Mouse (Mus musculus): ENCODE measurements around the gene Col23a1. TPM values are rescaled to one million over a fixed set of nuclear protein-coding genes. Genes with fewer than 3 reads are reported as not detected.

The Col23a1 gene
- polyA plus RNA-seq, 1 experiment from 2014 or later, result 8.0 TPM

- DNase-seq (ENCODE audit: low spot score), result no peak
- H3K27ac ChIP-seq (replicated peaks), result no peak overlapping the region
- no peak overlapping the region for H3K4me3 ChIP-seq
- peaks cover 11% of the 10 kb centered on the region for H3K27me3 ChIP-seq (ENCODE audit: low read depth, poor library complexity, severe bottlenecking)
- 91% methylated on average over 3 of the region's 3 CpGs for WGBS
- no peaks in the 10 kb centered on the region for H3K36me3 ChIP-seq
- peaks cover 6% of the 10 kb centered on the region for H3K4me1 ChIP-seq
- peaks cover 8% of the 10 kb centered on the region; the same call in 1 of the 2 replicates for H3K9me3 ChIP-seq (replicated peaks)
These were observed 6.0 kb downstream of the Col23a1 start for GRCm38 (mm10) chr11:51295742-51296141.

DNA sequence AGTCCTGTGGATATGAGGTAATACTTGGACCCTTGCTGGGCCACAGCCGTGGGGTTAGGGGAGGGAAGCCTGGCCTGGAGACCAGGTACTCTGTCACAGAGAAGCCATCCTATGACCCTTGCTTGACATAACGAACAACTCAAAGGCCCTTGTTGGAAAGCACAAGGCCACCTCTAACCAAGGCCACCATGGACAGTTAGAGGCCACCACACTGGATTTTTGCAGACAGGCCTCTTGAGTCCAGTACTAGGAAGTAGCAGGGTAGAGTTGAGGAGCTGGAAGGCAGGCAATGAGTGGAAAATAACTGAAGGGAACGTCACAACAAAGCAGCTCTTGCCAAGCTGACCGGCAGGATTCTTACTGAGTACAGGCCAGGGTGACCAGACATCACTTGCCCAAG lies 9.0 kb downstream of the Col23a1 start:
- 90% methylated on average over 4 of the region's 4 CpGs for WGBS
- Histone ChIP-seq H3K9me3 (replicated peaks) (peaks cover 8% of the 10 kb centered on the region; the same call in 1 of the 2 replicates), H3K36me3 (no peaks in the 10 kb centered on the region), H3K4me1 (0 out of 2 replicates have a peak, but pooled peaks cover 5% of the 10 kb centered on the region), H3K27me3 (ENCODE audit: low read depth, poor library complexity, severe bottlenecking) (no peaks in the 10 kb centered on the region), H3K4me3 (no peak overlapping the region), H3K27ac (replicated peaks) (no peak overlapping the region)
- no peak for DNase-seq (ENCODE audit: low spot score)

DNA sequence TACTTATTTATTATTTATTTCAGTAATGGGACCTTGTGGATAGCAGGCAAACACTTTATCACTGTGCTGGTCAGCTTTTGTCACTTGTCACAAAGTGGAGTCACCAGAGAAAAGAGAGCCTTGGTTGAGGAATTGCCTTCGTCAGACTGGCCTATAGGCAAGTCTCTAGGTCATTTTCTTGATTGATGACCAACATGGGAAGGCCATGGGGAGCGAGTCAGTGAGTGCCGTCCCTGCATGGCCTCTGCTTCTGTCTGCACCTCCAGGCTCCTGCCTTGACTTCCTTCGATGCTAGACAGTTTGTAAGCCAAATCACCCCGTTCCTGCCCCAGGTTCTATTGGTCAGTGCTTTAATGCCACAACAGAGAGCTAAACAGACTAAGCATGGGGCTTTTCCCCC lies 12.7 kb downstream of the Col23a1 start:
- DNase-seq (ENCODE audit: low spot score), result no peak
- no peaks in the 10 kb centered on the region for H3K36me3 ChIP-seq
- H3K4me3 ChIP-seq, result no peak overlapping the region
- WGBS, result 83% methylated on average over 5 of the region's 5 CpGs
- no peak overlapping the region for H3K27ac ChIP-seq (replicated peaks)
- H3K4me1 ChIP-seq, result peaks cover 17% of the 10 kb centered on the region
- H3K27me3 ChIP-seq (ENCODE audit: low read depth, poor library complexity, severe bottlenecking), result no peaks in the 10 kb centered on the region
- no peaks in the 10 kb centered on the region for H3K9me3 ChIP-seq (replicated peaks)

DNA sequence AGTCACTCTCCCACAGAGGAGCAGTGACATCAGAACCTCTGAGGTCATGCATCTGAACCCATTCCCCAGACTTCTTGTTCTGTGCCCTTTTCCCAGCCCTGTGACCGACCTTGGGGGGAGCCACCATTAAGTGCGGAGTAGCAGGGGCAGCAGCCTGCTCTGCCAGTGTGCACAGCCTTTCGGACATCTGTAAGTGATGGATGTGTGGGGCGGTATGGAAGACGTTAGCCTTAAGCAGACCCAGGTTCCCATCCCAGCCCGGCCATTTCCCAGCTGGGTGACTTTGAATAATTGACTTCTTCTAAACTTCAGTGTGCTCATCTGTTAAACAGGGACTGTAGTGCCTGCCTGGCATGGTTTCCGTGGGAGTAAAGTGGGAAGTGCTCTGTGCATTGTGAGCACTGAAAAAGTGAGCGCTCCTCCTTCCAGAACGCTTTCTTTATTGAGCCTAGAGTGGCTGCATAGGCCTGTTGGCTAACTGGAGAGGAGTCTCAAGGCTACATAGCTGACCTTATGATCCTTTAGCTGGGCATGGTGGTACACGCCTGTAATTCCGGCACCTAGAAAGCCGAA lies 14.3 kb downstream of the Col23a1 start:
- Histone ChIP-seq H3K4me3 (no peak overlapping the region), H3K36me3 (no peaks in the 10 kb centered on the region), H3K4me1 (peaks cover 17% of the 10 kb centered on the region), H3K27me3 (ENCODE audit: low read depth, poor library complexity, severe bottlenecking) (no peaks in the 10 kb centered on the region), H3K27ac (replicated peaks) (no peak overlapping the region), H3K9me3 (replicated peaks) (no peaks in the 10 kb centered on the region)
- no peak for DNase-seq (ENCODE audit: low spot score)
- 80% methylated on average over 12 of the region's 12 CpGs for WGBS

DNA sequence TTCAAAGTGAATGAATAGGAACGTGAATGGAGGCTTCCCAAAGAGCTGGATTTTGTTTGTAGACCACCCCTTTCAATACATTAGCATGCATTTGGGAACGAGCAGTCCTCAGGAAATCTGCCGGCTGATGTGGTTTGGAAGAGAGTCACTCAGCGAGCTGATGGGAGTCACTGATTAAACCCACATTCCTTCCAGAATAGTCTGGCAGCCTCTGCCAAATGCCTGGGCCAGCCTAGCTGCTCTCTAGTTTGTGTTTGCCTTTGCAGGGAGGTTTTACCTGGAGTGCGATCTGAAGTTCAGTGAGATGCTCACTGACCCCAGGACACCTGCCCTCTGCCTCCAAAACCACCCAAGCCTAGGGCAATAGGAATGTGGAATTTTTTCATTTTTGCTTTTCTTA lies 18.6 kb downstream of the Col23a1 start:
- no peaks in the 10 kb centered on the region for H3K36me3 ChIP-seq
- no peaks in the 10 kb centered on the region for H3K27me3 ChIP-seq (ENCODE audit: low read depth, poor library complexity, severe bottlenecking)
- no peak overlapping the region for H3K4me3 ChIP-seq
- DNase-seq (ENCODE audit: low spot score), result no peak
- peaks cover 11% of the 10 kb centered on the region for H3K4me1 ChIP-seq
- H3K27ac ChIP-seq (replicated peaks), result no peak overlapping the region
- 73% methylated on average over 5 of the region's 5 CpGs for WGBS
- no peaks in the 10 kb centered on the region for H3K9me3 ChIP-seq (replicated peaks)

DNA sequence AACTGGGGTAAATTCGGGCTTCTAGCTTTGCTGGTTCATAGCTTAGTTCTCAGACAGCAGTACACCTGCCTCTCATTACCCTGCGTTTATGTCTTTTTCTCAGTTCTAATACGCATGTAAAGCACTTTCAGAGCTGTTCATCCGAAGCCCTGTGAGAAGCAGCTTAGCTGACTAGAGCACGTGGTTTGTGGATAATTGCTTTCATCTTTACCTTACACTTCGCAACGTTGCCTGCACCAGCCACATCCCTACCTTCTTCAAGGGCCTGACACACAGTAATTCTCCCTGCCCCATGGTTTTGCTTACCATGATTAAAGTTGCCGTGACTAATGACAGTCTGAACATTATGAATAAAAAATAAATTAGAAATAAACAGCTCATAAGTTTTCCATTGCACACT lies 22.1 kb downstream of the Col23a1 start:
- no peak overlapping the region for H3K4me3 ChIP-seq
- 94% methylated on average over 8 of the region's 8 CpGs for WGBS
- DNase-seq (ENCODE audit: low spot score), result no peak
- no peak overlapping the region for H3K27ac ChIP-seq (replicated peaks)
- H3K27me3 ChIP-seq (ENCODE audit: low read depth, poor library complexity, severe bottlenecking), result no peaks in the 10 kb centered on the region
- H3K4me1 ChIP-seq, result peaks cover 7% of the 10 kb centered on the region; the same call in 1 of the 2 replicates
- no peaks in the 10 kb centered on the region for H3K36me3 ChIP-seq
- H3K9me3 ChIP-seq (replicated peaks), result no peaks in the 10 kb centered on the region

DNA sequence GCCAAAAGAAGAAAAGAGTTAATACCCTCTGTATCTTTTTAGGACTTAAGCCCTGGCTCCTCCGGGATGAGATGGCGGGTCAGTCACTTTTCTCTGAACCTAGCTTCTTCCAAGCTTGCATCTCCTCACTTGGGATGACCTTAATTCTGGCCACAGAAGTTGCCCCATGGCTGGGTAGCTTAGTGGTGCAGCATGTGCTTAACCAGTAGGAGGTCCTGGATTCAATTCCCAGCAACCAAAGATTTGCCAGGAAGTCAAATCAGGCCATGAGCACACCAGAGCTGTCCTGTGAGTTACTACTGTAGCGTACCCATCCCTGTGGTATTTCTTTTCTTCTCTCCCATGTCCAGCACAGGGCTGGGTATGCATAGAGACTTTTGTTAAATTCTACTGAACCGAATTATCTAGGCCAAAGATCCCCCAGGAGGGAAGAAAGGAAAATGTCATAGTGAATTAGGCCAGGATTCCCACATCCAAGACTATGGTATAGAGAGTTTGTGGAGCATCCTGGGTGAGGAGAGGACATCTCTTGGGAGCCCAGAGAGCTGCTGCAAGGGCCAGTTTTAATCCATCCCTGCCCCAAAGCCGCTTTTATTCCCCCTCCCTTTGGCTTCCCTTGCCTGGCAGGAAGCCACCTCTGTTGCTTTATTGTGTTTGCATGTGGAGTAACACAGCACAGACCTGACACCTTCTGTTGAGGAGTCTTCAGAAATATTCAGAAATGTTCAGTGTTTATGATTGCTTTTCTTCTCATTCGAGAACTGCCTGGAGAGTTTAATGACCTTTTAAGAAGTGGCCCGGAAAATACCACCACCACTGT lies 26.5 kb downstream of the Col23a1 start:
- Histone ChIP-seq H3K4me3 (no peak overlapping the region), H3K9me3 (replicated peaks) (no peaks in the 10 kb centered on the region), H3K27ac (replicated peaks) (no peak overlapping the region), H3K36me3 (no peaks in the 10 kb centered on the region), H3K4me1 (peaks cover 17% of the 10 kb centered on the region), H3K27me3 (ENCODE audit: low read depth, poor library complexity, severe bottlenecking) (no peaks in the 10 kb centered on the region)
- DNase-seq (ENCODE audit: low spot score), result no peak
- 80% methylated on average over 7 of the region's 7 CpGs for WGBS

- Histone ChIP-seq H3K36me3 (no peaks in the 10 kb centered on the region), H3K4me3 (no peak overlapping the region), H3K9me3 (replicated peaks) (no peaks in the 10 kb centered on the region), H3K27ac (replicated peaks) (no peak overlapping the region), H3K4me1 (peaks cover 17% of the 10 kb centered on the region), H3K27me3 (ENCODE audit: low read depth, poor library complexity, severe bottlenecking) (no peaks in the 10 kb centered on the region)
- DNase-seq (ENCODE audit: low spot score), result no peak
These were observed 30.9 kb downstream of the Col23a1 start for GRCm38 (mm10) chr11:51320609-51321008.

- 74% methylated on average over 6 of the region's 6 CpGs for WGBS
- no peak for DNase-seq (ENCODE audit: low spot score)
- Histone ChIP-seq H3K27me3 (ENCODE audit: low read depth, poor library complexity, severe bottlenecking) (no peaks in the 10 kb centered on the region), H3K4me1 (0 out of 2 replicates have a peak, but pooled peaks cover 5% of the 10 kb centered on the region), H3K36me3 (no peaks in the 10 kb centered on the region), H3K4me3 (no peak overlapping the region), H3K9me3 (replicated peaks) (no peaks in the 10 kb centered on the region), H3K27ac (replicated peaks) (no peak overlapping the region)
These were observed 37.2 kb downstream of the Col23a1 start for GRCm38 (mm10) chr11:51326908-51327307.

DNA sequence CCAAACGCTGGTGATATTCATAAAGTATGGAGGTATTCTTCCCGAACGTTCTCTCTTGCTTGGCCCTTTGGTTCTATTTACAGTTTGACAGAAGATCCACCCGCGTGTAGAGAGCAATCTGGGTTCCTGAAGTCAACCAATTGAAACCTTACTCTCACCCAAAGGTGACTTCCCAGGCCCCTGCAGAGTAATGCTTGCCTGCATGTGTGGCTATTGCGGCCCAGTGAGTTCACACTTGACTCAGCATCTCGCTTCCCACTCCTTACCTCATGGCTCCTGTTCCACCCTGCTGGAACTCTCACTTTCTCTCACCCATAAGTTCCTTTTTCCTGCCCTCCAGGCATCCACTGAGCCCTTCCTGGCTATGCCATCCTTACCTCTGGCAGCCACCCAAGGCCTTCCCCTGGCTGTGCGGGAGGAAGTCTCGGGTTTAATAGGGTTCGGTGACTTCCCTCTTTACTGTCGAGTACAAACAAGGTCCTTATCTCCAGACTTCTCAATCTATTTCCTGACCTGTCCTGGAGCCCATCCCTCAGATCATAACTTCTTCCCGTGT lies 38.7 kb downstream of the Col23a1 start:
- H3K27me3 ChIP-seq (ENCODE audit: low read depth, poor library complexity, severe bottlenecking), result no peaks in the 10 kb centered on the region
- H3K4me1 ChIP-seq, result 0 out of 2 replicates have a peak, but pooled peaks cover 5% of the 10 kb centered on the region
- DNase-seq (ENCODE audit: low spot score), result no peak
- WGBS, result 92% methylated on average over 12 of the region's 12 CpGs
- no peaks in the 10 kb centered on the region for H3K36me3 ChIP-seq
- no peaks in the 10 kb centered on the region for H3K9me3 ChIP-seq (replicated peaks)
- no peak overlapping the region for H3K27ac ChIP-seq (replicated peaks)
- H3K4me3 ChIP-seq, result no peak overlapping the region

- WGBS, result 83% methylated on average over 11 of the region's 11 CpGs
- no peak overlapping the region for H3K27ac ChIP-seq (replicated peaks)
- H3K4me3 ChIP-seq, result no peak overlapping the region
These were observed 40.4 kb downstream of the Col23a1 start for GRCm38 (mm10) chr11:51329837-51330714.

GRCm38 (mm10) chr11:51334017-51334416 lies 44.3 kb downstream of the Col23a1 start:
- H3K27me3 ChIP-seq (ENCODE audit: low read depth, poor library complexity, severe bottlenecking), result no peaks in the 10 kb centered on the region
- DNase-seq (ENCODE audit: low spot score), result no peak
- 86% methylated on average over 5 of the region's 5 CpGs for WGBS
- H3K4me3 ChIP-seq, result no peak overlapping the region
- no peak overlapping the region for H3K27ac ChIP-seq (replicated peaks)
- no peaks in the 10 kb centered on the region for H3K9me3 ChIP-seq (replicated peaks)
- no peaks in the 10 kb centered on the region for H3K4me1 ChIP-seq
- H3K36me3 ChIP-seq, result no peaks in the 10 kb centered on the region

More at GRCm38 (mm10) chr11:51329837-51330714, 40.4 kb downstream of the Col23a1 start:
- no peaks in the 10 kb centered on the region for H3K27me3 ChIP-seq (ENCODE audit: low read depth, poor library complexity, severe bottlenecking)
- 0 out of 2 replicates have a peak, but pooled peaks cover 5% of the 10 kb centered on the region for H3K4me1 ChIP-seq
- DNase-seq (ENCODE audit: low spot score), result no peak
- no peaks in the 10 kb centered on the region for H3K9me3 ChIP-seq (replicated peaks)
- no peaks in the 10 kb centered on the region for H3K36me3 ChIP-seq

All from midbrain, embryonic 10.5 days (tissue).